Mouse (Mus musculus) MEL (cell line): ENCODE measurements at regions not wholly inside any gene's neighbourhood (a gene's known extent, or its start where the extent isn't known, plus 50 kb on each side); places are given as distances from the start of the nearest gene placed in this dataset.

Experiments
- DNase-seq: peaks from one replicate; pipeline ENCODE4 v3.0.0; 2011; ENCODE audit warnings: low read depth, low spot score
- H3K27ac ChIP-seq: 2 replicates; pipeline ENCODE4 v1.5.1; 2012; ENCODE audit warnings: low read depth, mild to moderate bottlenecking, control low read depth, low read length, moderate library complexity; ENCODE audit not compliant: control insufficient read depth
- H3K27me3 ChIP-seq, 2 experiments: fragments of 150-350 bp in 1 of 2; sonication (generic) in 1 of 2; 2 replicates each; pipeline ENCODE4 v1.6.1; 2012; ENCODE audit warnings: low read length in 2 of 2, mild to moderate bottlenecking in 2 of 2, improper control_type of control experiment in 1 of 2, moderate library complexity in 1 of 2; ENCODE audit not compliant: insufficient read depth in 2 of 2, control insufficient read depth in 1 of 2
- H3K36me3 ChIP-seq, 2 experiments: 2 replicates each; pipeline ENCODE4 v1.6.1; 2012 to 2014; ENCODE audit warnings: low read length in 2 of 2, improper control_type of control experiment in 1 of 2, inconsistent platforms in 1 of 2, mild to moderate bottlenecking in 1 of 2; ENCODE audit not compliant: insufficient read depth in 2 of 2, control insufficient read depth in 1 of 2
- H3K4me1 ChIP-seq, 2 experiments: fragments of 150-350 bp in 1 of 2; sonication (generic) in 1 of 2; 2 replicates each; pipeline ENCODE4 v1.6.1; 2012; ENCODE audit warnings: low read length in 2 of 2, improper control_type of control experiment in 1 of 2, mild to moderate bottlenecking in 1 of 2; ENCODE audit not compliant: insufficient read depth in 2 of 2, control insufficient read depth in 1 of 2
- H3K4me3 ChIP-seq, 2 experiments: fragments of 150-350 bp in 1 of 2; sonication (generic) in 1 of 2; 2 replicates each; pipeline ENCODE4 v1.5.1; 2012; ENCODE audit warnings: low read depth in 2 of 2, low read length in 2 of 2, mild to moderate bottlenecking in 2 of 2, moderate library complexity in 2 of 2, control low read depth in 1 of 2, improper control_type of control experiment in 1 of 2; ENCODE audit not compliant: control insufficient read depth in 1 of 2, insufficient read depth in 1 of 2
- H3K79me2 ChIP-seq: 2 replicates; pipeline ENCODE4 v1.6.1; 2012; ENCODE audit warnings: mild to moderate bottlenecking, low read length, moderate library complexity; ENCODE audit not compliant: control insufficient read depth, poor library complexity, insufficient read depth
- H3K9ac ChIP-seq: 2 replicates; pipeline ENCODE4 v1.6.1; 2012; ENCODE audit warnings: low read depth, mild to moderate bottlenecking, control low read depth, low read length, moderate library complexity; ENCODE audit not compliant: control insufficient read depth, poor library complexity, severe bottlenecking
- H3K9me3 ChIP-seq: fragments of 150-350 bp; sonication (generic); replicated peaks from 2 replicates; pipeline ENCODE4 v1.6.1; 2012; ENCODE audit warnings: mild to moderate bottlenecking, low read length, improper control_type of control experiment, moderate library complexity; ENCODE audit not compliant: insufficient read depth
- BHLHE40 ChIP-seq: IDR thresholded peaks from 2 replicates; pipeline ENCODE4 v1.6.1; 2012; ENCODE audit warnings: low read depth, mild to moderate bottlenecking, inconsistent platforms, low read length, improper control_type of control experiment, borderline replicate concordance
- CHD1 ChIP-seq: IDR thresholded peaks from 2 replicates; pipeline ENCODE4 v1.6.1; 2012; ENCODE audit warnings: low read depth, mild to moderate bottlenecking, inconsistent platforms, low read length, improper control_type of control experiment
- CHD2 ChIP-seq: IDR thresholded peaks from 2 replicates; pipeline ENCODE4 v1.6.1; 2011; ENCODE audit warnings: low read length, improper control_type of control experiment
- CTCF ChIP-seq, 3 experiments: IDR thresholded peaks in 2 of 3; conservative IDR thresholded peaks in 1 of 3; 2 replicates each; pipeline ENCODE4 v1.5.1; 2011 to 2012; ENCODE audit warnings: low read length in 3 of 3, low read depth in 2 of 3, mild to moderate bottlenecking in 2 of 3, improper control_type of control experiment in 1 of 3, inconsistent platforms in 1 of 3, mixed read lengths in 1 of 3, moderate library complexity in 1 of 3; ENCODE audit not compliant: control insufficient read depth in 1 of 3, insufficient read depth in 1 of 3, poor library complexity in 1 of 3, severe bottlenecking in 1 of 3
- ELF1 ChIP-seq: IDR thresholded peaks from 2 replicates; pipeline ENCODE4 v1.6.1; 2014; ENCODE audit warnings: low read depth, mild to moderate bottlenecking, inconsistent platforms, low read length, improper control_type of control experiment, moderate library complexity
- ETS1 ChIP-seq: IDR thresholded peaks from 2 replicates; pipeline ENCODE4 v1.6.1; 2012; ENCODE audit warnings: low read depth, mild to moderate bottlenecking, inconsistent platforms, low read length, improper control_type of control experiment, moderate library complexity
- GATA1 ChIP-seq: IDR thresholded peaks from 2 replicates; pipeline ENCODE4 v1.6.1; 2011; ENCODE audit warnings: low read depth, low read length, improper control_type of control experiment
- KAT2A ChIP-seq: conservative IDR thresholded peaks from 2 replicates; pipeline ENCODE4 v1.6.1; 2012; ENCODE audit warnings: low read depth, low read length, improper control_type of control experiment, inconsistent platforms
- MAZ ChIP-seq: IDR thresholded peaks from 2 replicates; pipeline ENCODE4 v1.6.1; 2012; ENCODE audit warnings: low read depth, mild to moderate bottlenecking, inconsistent platforms, low read length, improper control_type of control experiment
- MEF2A ChIP-seq: IDR thresholded peaks from 2 replicates; pipeline ENCODE4 v1.6.1; 2014; ENCODE audit warnings: low read depth, mild to moderate bottlenecking, inconsistent platforms, low read length, improper control_type of control experiment; ENCODE audit not compliant: poor library complexity, insufficient replicate concordance, severe bottlenecking; ENCODE audit errors: extremely low read depth
- MYB ChIP-seq: IDR thresholded peaks from 2 replicates; pipeline ENCODE4 v1.6.1; 2011; ENCODE audit warnings: mild to moderate bottlenecking, low read depth, low read length, improper control_type of control experiment
- MYC ChIP-seq: IDR thresholded peaks from 2 replicates; pipeline ENCODE4 v1.6.1; 2011; ENCODE audit warnings: low read depth, mild to moderate bottlenecking, low read length, improper control_type of control experiment, moderate library complexity
- POLR2A ChIP-seq, 2 experiments: IDR thresholded peaks; 2 replicates each; pipeline ENCODE4 v1.6.1; 2011 to 2012; ENCODE audit warnings: low read length in 2 of 2, mild to moderate bottlenecking in 2 of 2, control low read depth in 1 of 2, improper control_type of control experiment in 1 of 2, low read depth in 1 of 2, moderate library complexity in 1 of 2; ENCODE audit not compliant: control insufficient read depth in 1 of 2, insufficient read depth in 1 of 2, poor library complexity in 1 of 2
- POLR2AphosphoS2 ChIP-seq: IDR thresholded peaks from 2 replicates; pipeline ENCODE4 v1.6.1; 2011; ENCODE audit warnings: low read length, improper control_type of control experiment
- RCOR1 ChIP-seq: IDR thresholded peaks from 2 replicates; pipeline ENCODE4 v1.6.1; 2012; ENCODE audit warnings: low read depth, mild to moderate bottlenecking, inconsistent platforms, low read length, improper control_type of control experiment
- SIN3A ChIP-seq: IDR thresholded peaks from 2 replicates; pipeline ENCODE4 v1.6.1; 2012; ENCODE audit warnings: low read length, improper control_type of control experiment, inconsistent platforms
- SMC3 ChIP-seq: IDR thresholded peaks from 2 replicates; pipeline ENCODE4 v1.6.1; 2011; ENCODE audit warnings: low read depth, low read length, improper control_type of control experiment
- TCF12 ChIP-seq: IDR thresholded peaks from 2 replicates; pipeline ENCODE4 v1.6.1; 2014; ENCODE audit warnings: low read depth, mild to moderate bottlenecking, inconsistent platforms, low read length, improper control_type of control experiment, moderate library complexity
- USF2 ChIP-seq, 2 experiments: IDR thresholded peaks; 2 replicates each; pipeline ENCODE4 v1.6.1; 2011 to 2012; ENCODE audit warnings: improper control_type of control experiment in 2 of 2, low read length in 2 of 2, borderline replicate concordance in 1 of 2, inconsistent platforms in 1 of 2, low read depth in 1 of 2, mild to moderate bottlenecking in 1 of 2; ENCODE audit not compliant: insufficient read depth in 1 of 2
- ZKSCAN1 ChIP-seq: IDR thresholded peaks from 2 replicates; pipeline ENCODE4 v1.6.1; 2012; ENCODE audit warnings: low read depth, mild to moderate bottlenecking, inconsistent platforms, low read length, improper control_type of control experiment, moderate library complexity
- ZMIZ1 ChIP-seq: IDR thresholded peaks from 2 replicates; pipeline ENCODE4 v1.6.1; 2012; ENCODE audit warnings: low read depth, mild to moderate bottlenecking, inconsistent platforms, low read length, improper control_type of control experiment, moderate library complexity
- ZNF384 ChIP-seq: IDR thresholded peaks from 2 replicates; pipeline ENCODE4 v1.6.1; 2012; ENCODE audit warnings: low read depth, mild to moderate bottlenecking, inconsistent platforms, low read length, improper control_type of control experiment

- H3K4me3 ChIP-seq = no peak overlapping the region
- H3K36me3 ChIP-seq = no peaks in the 10 kb centered on the region
- no peak for DNase-seq
- H3K9ac ChIP-seq = no peak overlapping the region
- H3K27ac ChIP-seq = no peak overlapping the region
- no peaks in the 10 kb centered on the region for H3K79me2 ChIP-seq
- no peak for TF ChIP-seq RCOR1
- TF ChIP-seq ZMIZ1 = no peak
- no peak for TF ChIP-seq USF2 (IDR thresholded peaks at IDR 0.05; ENCODE audit: borderline replicate concordance in 1 of 2, insufficient read depth in 1 of 2, low read depth in 1 of 2, low read length in 2 of 2)
- TF ChIP-seq ELF1 = no peak
- no peak for TF ChIP-seq TCF12
- TF ChIP-seq CTCF (IDR thresholded peaks at IDR 0.05 in 2 of 3, conservative IDR thresholded peaks at IDR 0.05 in 1 of 3; ENCODE audit: control insufficient read depth in 1 of 3, insufficient read depth in 1 of 3, low read depth in 2 of 3, low read length in 3 of 3, poor library complexity in 1 of 3, severe bottlenecking in 1 of 3) = no peak
- TF ChIP-seq SMC3 = no peak
- no peak for TF ChIP-seq MYC
- TF ChIP-seq GATA1 = no peak
- TF ChIP-seq ZKSCAN1 = no peak
- TF ChIP-seq MYB = no peak
- TF ChIP-seq MAZ = no peak
- no peak for TF ChIP-seq ZNF384
- TF ChIP-seq BHLHE40 = no peak
- no peak for TF ChIP-seq CHD2
- no peaks in the 10 kb centered on the region for H3K9me3 ChIP-seq
- H3K4me1 ChIP-seq = no peaks in the 10 kb centered on the region
- H3K27me3 ChIP-seq = no peaks in the 10 kb centered on the region
Measured at GRCm38 (mm10) chr16:55537548-55537947, 239.8 kb upstream of the Zpld1 start.

GRCm38 (mm10) chr16:55532686-55533085, 234.9 kb upstream of the Zpld1 start:
- H3K4me3 ChIP-seq = no peak overlapping the region
- DNase-seq = no peak
- no peaks in the 10 kb centered on the region for H3K36me3 ChIP-seq
- H3K27ac ChIP-seq = no peak overlapping the region
- no peaks in the 10 kb centered on the region for H3K4me1 ChIP-seq
- no peaks in the 10 kb centered on the region for H3K9me3 ChIP-seq
- no peaks in the 10 kb centered on the region for H3K27me3 ChIP-seq
- no peaks in the 10 kb centered on the region for H3K79me2 ChIP-seq
- no peak overlapping the region for H3K9ac ChIP-seq
- TF ChIP-seq SIN3A (no peak), POLR2A (IDR thresholded peaks at IDR 0.05; ENCODE audit: control insufficient read depth in 1 of 2, insufficient read depth in 1 of 2, low read depth in 1 of 2, low read length in 2 of 2, poor library complexity in 1 of 2) (no peak), CHD1 (no peak), MYB (no peak), ETS1 (no peak), POLR2AphosphoS2 (no peak), KAT2A (no peak), MEF2A (no peak)
- TF ChIP-seq, all 39 proteins: peak for 0
